Mouse (Mus musculus) c-Kit-positive CD71-negative TER-119-negative erythroid progenitor cells, embryonic 14.5 days (primary cell): ENCODE results near the gene Epha6.
A peak's percentile ranks its signal among the peaks of the same experiment; 100 is the strongest.
"Not testable (repeated sequence)": the region's sequence is repeated elsewhere in the genome, so short reads cannot be mapped to it uniquely, and the experiment has no call there.

ENCODE experiments used
- DNase-seq: peaks from one replicate; pipeline ENCODE4 v3.0.0-alpha.2; 2013; ENCODE audit warnings: low read depth

Gene Epha6

GRCm38 (mm10) chr16:59880073-59880472, 725.3 kb downstream of the Epha6 start:
- no peak for DNase-seq

- DNase-seq: no peak
These were observed 733.5 kb downstream of the Epha6 start for GRCm38 (mm10) chr16:59871792-59872191.

DNA sequence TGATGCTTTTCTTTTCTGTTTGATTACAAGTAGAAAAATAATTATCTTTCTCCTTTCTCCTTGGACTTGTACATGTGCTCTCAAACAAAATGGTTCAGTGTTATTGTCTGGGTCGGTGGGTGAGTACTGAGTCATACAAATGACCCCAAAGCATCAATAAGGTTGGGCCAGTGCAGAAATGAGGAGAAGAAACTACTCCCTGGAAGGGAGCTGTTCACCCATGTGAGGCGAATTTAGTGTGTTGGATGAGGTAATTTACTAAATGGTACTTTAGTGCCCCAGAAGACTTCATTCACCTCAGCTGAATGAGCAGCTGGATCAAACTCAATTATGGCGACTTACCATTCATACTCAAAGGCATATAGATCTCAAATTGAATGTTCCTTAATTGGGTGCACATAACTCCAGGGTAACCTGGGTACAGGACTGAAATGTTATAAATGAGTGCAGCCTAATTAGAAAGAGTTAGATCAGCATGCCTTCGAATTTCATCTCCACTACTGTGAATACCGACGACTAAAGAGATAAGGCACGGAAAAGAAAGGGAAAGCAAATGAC, 751.1 kb downstream of the Epha6 start:
- no peak for DNase-seq

DNA sequence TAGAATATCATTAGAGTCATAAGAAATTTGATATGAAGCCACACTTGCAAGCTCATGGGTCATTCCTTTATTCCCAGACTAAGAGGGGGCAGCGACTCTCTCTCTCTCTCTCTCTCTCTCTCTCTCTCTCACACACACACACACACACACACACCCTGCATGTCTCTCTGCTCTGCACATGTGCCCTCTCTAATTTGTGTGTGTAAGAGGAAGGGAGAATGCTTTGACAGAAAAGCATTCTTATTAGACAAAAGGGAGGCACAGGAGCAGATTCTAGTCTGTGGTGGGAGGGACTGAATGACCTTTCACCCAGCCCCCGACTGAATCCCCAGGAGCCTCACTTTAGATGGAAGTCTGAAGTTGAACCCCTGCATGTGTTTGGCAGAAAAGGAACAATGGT, 752.6 kb downstream of the Epha6 start:
- no peak for DNase-seq

GRCm38 (mm10) chr16:59846574-59846973, 758.8 kb downstream of the Epha6 start:
- DNase-seq: no peak

- DNase-seq: no peak
These were observed 768.6 kb downstream of the Epha6 start for GRCm38 (mm10) chr16:59836778-59837177.

DNA sequence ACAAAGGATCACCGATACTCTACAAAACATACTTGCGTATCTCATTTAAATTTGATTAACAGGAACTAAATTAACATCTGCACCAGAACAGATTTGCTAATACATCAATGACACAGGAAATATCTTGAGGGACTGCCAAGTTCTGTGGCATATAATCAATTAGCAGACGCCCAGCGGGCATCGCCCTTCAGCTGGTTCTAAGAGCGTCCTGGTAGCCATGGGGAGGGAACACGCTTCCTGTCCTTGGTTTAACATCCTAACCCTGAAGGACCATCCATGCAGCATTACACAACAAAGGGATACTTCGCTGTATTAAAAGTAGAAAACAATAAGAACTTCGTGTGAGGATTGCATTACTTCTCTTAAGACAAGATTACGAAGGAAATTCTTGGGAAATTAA, 769.0 kb downstream of the Epha6 start:
- no peak for DNase-seq

- no peak for DNase-seq
These were observed 772.9 kb downstream of the Epha6 start for GRCm38 (mm10) chr16:59832468-59832867.

- DNase-seq: no peak
These were observed 775.7 kb downstream of the Epha6 start for GRCm38 (mm10) chr16:59829655-59830054.

DNA sequence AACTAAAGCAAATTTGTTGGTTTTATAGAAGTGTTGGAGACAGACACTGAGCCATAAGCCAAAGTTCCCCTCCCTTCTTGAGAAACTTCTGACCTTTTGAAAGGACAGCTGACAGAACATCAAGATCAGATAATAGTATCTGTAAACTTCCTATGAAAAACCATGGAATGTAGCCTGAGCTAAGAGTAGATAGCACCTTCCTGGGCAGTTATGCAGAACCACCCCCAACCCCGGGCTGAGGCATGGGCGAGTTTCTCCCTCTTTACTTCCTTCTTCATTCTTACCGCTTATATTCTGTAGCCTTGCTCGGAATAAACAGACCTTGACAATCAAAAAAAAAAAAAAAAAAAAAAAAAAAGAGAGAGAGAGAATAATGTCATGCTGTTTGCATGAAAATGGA, 805.5 kb downstream of the Epha6 start:
- not testable (repeated sequence) for DNase-seq

- no peak for DNase-seq
These were observed 833.0 kb downstream of the Epha6 start for GRCm38 (mm10) chr16:59772297-59772696.

DNA sequence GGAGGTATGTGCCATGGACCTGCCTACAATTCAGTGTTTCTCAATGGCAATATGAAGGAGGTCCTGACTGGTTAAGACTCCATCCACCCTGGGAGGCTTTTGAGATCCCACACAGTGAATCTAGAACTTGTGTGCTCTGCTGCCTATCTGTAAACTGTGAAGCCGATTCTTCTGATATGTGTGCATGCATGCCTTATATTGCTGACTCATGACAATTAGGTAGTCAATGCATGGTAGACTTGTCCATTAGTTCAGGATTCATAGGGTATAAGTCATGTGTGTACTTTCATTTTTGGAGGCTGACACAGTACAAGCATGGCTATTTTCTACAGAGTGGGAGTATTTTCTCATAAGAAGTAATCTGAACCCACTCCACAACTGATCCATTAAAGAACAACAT, 834.9 kb downstream of the Epha6 start:
- no peak for DNase-seq

GRCm38 (mm10) chr16:59769936-59770335, 835.4 kb downstream of the Epha6 start:
- no peak for DNase-seq

DNA sequence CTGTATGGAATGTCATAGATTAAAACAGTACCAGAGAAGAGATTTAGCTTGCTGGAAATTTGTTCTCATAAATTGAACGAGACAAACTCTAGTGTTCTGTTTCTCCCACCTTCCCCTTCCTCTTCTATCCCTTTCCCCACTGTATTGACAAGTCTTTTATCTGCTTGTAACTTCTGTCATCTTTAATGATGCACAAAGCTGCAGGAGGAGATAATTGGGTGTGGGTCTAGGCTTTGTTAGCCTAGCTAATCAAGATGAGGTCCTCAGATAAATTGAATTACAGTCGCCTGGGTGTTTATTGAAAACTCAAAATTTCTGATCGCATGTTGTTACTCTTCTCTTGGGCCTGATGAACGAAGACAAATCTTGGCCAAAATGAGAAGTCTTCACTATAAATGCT, 844.5 kb downstream of the Epha6 start:
- no peak for DNase-seq

DNA sequence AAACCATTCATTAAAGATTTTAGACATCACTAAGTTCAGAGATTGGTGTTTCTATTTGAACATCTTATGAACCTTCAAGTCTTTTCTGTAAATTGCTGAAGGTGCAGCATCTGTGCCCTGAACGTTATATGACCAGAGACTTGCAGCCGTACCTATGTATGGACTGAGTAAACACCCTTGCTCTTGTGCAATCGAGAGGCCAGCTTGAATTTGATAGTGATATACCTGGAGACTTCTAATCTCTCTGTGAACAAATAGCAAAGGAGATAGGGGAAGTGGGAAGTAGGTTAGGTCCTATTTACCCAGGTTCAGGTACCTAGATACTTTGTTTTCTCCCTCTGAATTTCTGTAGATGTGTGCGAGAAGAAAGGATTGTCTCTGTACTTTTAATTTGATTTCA, 854.4 kb downstream of the Epha6 start:
- DNase-seq: no peak

DNA sequence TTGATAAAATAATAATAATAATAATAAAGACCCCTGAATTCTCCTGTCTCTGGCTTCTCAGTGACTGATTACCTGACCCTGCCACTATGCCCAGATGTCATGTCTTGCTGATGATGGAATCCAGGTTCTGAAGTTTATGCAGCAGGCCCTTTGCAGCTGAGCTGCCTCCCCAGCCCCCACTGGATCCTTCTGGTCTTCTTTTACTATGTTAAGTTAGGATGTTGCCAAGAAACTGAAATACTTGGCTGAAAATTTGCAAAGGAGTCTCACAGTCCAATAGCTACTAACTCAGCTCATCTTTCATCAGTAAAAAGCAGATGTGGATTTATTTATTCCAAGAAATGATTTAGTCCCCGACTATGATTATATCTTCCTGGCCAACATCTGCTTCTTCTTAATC, 861.7 kb downstream of the Epha6 start:
- no peak for DNase-seq

GRCm38 (mm10) chr16:59715524-59715923, 889.8 kb downstream of the Epha6 start:
- no peak for DNase-seq

GRCm38 (mm10) chr16:59693230-59693629, 912.1 kb downstream of the Epha6 start:
- no peak for DNase-seq

DNA sequence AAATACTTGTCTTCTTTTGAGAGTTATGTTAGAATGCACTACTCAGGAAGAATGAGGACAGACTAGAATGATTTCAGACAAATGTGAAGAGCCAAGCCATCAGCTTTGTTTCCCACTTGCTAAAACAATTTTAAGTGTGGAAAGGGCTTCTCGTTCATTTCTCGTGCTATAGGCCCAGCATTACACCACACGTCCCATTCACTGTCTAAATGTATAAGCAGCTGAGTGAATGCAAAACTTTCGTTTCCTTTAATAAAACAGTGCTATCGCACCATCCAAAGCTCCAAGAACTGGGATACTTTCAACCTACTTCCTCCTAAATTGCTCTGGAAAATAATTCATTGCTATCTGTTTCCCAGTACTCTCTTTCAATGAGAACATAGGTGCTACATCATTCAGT, 916.2 kb downstream of the Epha6 start:
- DNase-seq: no peak

GRCm38 (mm10) chr16:59685135-59685534, 920.2 kb downstream of the Epha6 start:
- no peak for DNase-seq

DNA sequence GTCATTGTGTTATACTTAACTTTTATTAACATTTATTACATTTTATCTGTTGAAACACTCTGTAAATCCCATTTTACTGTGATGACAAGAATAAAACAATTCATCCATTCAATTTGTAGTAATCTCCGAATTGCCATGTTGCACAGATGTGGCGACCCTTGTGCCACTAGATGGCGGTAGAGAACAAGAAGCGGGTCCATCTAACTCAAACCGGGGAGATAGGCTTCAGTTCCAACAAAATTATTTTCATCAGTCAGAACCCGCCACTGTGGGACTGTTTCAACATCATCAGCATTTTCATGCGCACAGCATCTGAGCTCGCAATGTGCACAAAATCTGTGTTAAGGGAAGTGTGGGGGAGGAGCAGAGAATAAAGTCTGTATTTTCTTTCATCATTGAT, 921.9 kb downstream of the Epha6 start:
- peak; percentile 35 for DNase-seq

DNA sequence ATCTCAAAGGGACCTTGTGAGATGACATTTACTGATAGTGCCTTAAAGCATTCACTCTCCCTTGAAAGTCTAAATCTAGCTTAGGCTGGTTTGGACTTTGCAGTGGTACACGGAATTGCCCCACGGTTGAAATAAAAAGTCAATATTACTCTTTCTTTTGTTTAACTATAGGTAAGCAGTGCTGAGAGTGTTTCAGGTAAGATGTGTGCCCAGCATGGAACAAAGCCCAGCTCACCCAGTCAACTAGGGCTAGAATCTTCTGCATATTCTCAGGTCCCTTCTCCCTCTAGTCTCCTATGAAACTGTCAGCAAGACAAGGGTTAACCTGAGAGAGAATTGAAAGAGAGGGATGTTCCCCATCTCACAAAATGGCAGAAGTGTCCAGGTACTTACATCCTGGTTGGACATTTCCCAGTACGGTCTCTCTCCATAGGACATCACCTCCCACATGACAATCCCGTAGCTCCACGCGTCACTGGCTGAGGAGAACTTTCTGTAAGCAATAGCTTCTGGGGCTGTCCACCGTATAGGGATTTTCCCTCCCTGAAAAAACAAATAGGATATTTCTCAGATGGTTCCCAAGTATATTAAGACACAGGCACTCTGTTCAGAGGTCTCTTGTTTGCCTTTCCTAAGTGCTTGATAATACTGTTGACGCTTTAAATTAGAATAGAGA, 923.0 kb downstream of the Epha6 start:
- DNase-seq: no peak

DNA sequence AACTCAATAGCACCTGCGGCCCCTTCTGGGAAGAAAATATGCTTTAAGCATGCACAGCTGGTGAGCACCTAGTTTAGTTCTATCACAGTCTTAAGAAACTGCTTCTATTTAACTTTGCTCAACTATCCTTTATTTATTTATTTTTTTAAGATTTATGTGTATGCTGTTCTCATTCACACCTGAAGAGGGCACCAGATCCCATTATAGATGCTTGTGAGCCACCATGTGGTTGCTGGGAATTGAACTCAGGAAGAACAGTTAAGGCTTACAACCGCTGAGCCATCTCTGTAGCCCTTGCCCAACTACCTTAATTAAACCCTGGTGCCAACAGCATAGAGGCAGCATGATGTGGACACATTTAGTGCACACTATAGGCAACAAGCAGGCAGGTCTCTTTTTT, 938.4 kb downstream of the Epha6 start:
- no peak for DNase-seq

- DNase-seq: no peak
These were observed 961.6 kb downstream of the Epha6 start for GRCm38 (mm10) chr16:59643766-59644165.
